Mouse (Mus musculus) embryonic stem cell, embryonic (primary cell): ENCODE measurements at regions not wholly inside any gene's neighbourhood (a gene's known extent, or its start where the extent isn't known, plus 50 kb on each side); places are given as distances from the start of the nearest gene placed in this dataset.

Experiments used
- CTCF ChIA-PET, 4 experiments: fragments of 300-600 bp in 2 of 4; fragments of 350-600 bp in 2 of 4; sonication (Branson Sonifier 250); formaldehyde crosslinking; loops; one replicate each; lab custom pipeline; 2022; ENCODE audit warnings: inconsistent platforms in 2 of 4; lab: Charles Lee
- POLR2A ChIA-PET, 4 experiments: fragments of 300-600 bp in 2 of 4; fragments of 350-600 bp in 2 of 4; sonication (Branson Sonifier 250); formaldehyde crosslinking; loops; one replicate each; lab custom pipeline; 2022; ENCODE audit warnings: antibody characterized with exemption in 4 of 4, inconsistent platforms in 1 of 4; lab: Charles Lee

DNA sequence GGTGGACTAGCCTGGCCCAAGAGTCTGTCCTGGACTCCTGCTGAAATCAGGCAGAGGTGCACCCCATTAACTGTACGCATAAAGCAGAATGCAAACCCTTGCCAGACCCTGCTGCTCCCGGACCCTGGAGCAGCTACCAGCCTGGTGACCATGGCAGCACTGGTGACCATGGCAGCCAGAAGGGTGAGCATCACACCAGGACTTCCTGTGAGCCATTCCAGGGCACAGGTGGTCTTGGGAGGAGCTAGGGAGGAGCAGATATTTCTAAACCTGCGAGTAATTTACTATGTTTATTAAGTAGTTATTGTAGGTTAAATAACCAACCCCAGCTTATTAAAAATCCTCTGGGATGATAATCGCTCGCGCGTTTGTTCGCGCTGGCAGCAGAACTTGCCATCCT, 113.8 kb downstream of the Plxna1 start:
- POLR2A ChIA-PET = no interaction called here
- CTCF ChIA-PET = no interaction called here

DNA sequence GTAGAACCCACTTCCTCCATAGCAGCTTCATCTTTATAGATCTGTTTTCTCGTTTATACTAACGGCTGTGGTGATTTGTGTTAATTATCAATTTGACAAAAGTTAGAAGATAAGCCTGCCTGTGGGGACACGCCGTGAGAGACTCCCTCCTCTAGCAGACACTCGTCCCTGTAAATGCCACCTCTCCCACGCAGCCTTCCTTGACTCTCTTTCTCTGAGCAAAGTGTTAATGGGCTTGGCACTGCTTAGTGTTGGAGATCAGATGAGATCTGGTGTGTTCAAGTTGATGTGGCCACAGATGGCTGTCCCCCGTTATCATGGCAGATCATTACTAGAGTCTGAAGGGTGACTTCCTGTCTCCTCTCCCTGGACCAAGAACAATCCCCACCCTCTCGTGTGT, 113.1 kb downstream of the Plxna1 start:
- ChIA-PET CTCF (no interaction called here), POLR2A (no interaction called here)

DNA sequence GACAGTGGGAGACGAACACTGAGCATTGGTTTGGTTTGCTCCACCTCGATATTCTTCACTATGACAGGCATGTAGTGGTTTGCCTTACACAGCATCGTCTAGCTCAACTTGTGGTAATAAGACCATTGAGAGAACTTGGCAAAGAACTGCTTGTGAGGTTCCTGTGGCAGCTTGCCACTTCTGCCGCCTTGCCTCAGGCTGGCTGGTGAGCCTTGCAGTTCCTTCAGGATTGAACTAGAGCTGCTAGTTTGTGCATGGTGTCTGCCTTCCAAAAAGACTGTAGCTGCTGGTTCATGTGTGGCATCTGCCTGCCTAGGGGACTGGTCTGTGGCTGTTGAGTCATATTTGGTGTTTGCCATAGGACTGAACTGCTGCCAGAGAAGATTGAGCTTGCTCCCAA, 110.8 kb downstream of the Plxna1 start:
- POLR2A ChIA-PET = no interaction called here
- CTCF ChIA-PET = no interaction called here

DNA sequence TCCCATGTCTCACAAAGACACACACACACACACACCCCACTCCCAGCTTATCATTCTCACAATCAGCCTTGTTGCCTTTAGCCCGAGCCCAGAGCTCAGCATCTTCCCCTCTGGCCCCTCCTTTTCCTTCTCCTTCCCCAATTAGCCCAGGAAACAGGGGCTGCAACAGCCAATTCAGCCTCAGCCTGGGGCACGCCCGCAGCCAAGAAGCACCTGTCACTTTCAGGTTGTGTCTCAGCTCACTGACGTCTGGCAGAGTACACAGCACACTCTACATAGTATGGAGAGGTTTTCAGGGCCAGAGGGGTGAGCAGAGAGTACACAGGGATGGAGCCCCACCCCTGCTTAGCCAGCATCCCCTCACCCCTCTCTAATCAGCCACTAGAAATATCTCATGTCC, 106.4 kb downstream of the Plxna1 start:
- ChIA-PET CTCF (no interaction called here), POLR2A (interaction anchor here in 2 of 4 experiments (0.6 to 1.1 kb wide), 2 partner anchors 89 to 106 kb away, joined by 3 read pairs; partner anchors contain the start of gene Plxna1 (in 1 of the 2))

DNA sequence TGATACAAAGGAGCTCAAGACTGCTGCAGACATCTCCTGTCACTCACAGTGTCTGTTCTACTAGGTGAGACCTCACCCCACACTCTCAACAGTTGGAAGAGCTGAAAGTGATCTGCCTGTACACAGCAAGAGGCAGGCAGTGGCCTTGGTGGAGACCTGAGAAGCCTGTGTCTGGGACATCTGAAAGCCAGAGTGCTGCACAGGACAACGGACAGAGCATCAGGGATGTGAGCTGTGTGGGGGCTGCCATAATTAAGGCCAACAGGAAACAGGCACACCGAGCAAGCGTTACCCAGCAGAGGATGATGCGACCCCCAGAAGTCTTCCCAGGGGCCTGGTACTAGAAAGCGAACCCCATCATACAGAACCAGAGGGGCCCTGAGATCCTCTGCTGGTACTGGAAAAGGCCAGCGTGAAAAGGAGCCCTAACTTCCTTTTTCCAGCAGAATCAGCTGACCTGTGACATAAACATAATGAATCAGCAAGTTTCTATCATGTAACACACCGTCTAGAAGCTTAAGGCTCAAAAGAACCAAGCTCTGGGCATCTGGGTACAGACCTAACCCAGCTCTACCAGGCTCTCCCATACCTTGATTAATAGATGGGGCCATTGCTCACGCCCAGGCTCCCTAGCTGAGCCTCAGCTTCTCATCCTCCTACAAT, 105.7 kb downstream of the Plxna1 start:
- POLR2A ChIA-PET = interaction anchor here in 1 of 4 experiments (0.6 kb wide), 1 partner anchor 105 kb away, joined by 3 read pairs; the partner anchor contains the start of gene Plxna1
- CTCF ChIA-PET = no interaction called here

DNA sequence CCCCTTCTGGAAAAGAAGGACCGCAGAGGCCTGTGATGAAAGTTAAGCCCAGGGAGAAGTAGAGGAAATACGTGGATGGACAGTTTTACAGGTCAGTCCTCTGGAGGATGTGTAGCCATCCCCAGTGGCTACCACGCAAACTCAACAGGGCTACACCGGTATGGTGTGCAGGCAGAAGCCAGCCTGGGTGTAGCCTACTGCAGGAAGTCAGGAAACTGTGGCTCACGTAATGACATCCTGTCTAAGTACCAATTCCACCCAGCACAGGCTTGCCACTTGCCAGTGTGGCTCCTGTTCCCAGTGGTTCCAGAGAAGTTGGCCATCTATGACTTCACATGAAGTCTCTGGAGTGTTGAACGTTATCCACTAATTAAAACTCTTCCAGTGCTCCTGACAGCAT, 105.0 kb downstream of the Plxna1 start:
- ChIA-PET POLR2A (no interaction called here), CTCF (no interaction called here)

DNA sequence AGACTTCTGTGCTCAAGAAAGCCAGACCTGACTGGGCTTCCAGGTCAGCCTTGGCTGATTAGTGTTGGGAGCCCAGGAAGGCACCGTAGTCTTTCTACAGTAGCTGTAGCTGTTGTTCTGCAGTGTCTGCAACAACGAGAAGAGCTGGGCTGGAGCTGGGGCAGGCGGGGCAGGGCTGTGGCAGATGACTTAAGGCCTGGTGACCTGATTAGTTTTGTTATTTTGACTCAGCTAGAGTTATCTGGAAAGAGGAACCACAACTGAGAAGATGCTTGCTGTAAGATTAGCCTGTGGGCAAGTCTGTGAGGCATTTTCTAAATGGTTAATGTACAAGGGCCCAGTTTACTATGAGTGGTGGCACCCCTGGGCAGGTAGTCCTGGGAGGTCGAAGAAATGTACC, 104.3 kb downstream of the Plxna1 start:
- CTCF ChIA-PET = no interaction called here
- POLR2A ChIA-PET = no interaction called here

DNA sequence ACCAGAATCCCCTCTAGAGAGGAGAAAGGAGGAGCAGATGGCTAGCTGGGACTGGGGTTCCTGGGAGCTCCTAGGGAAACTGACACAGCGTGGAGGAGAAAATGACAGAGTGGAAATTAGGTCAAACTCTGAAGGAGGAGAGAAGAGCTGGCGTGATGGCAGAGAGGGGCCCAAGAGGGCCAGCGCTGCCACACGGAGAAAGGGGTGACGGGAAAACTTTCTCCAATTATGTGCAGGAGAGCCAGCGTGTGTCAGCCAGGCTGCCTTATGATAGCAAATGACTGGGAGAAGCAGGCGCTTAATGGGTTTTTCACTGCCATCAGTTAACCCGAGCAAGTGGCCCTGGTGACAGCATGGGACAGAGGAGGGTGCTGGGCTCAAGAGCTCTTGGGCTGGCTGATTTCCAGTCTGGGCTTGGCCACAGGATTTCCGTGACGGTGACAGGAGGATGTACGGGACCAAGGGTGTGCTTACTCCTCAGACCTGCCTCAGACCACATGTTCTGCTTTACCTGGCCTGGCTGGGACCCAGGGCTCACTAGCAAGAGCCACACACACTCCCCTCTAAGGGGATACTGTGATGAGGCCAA, 102.9 kb downstream of the Plxna1 start:
- ChIA-PET CTCF (interaction anchor here in 1 of 4 experiments (0.6 kb wide), 1 partner anchor 26 kb away, joined by 3 read pairs; no protein-coding TSS in a partner anchor), POLR2A (interaction anchor here in 2 of 4 experiments (1.0 to 1.2 kb wide), 2 partner anchors 25 to 29 kb away, joined by 3 to 4 read pairs; no protein-coding TSS in a partner anchor)

DNA sequence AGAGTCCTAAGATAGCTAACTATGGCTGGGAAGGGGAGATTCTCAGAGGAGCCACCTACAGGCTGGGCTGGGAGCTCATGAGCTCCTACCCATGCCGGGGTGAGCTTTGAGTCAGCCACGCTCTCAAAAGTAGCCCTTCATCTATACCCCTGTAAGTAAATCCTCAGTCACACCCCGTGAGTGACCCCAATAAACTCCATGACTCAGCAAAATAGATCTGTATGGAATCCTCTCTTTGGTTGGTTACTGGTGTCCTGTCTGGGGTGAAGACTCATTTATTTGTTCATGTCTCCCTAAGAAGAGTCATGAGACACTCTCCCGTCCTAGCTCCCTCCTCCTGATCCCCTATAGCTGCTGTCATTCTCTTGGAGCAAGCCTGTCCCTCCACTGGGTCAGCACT, 99.5 kb downstream of the Plxna1 start:
- ChIA-PET POLR2A (interaction anchor here in 1 of 4 experiments (1.0 to 1.1 kb wide), 3 partner anchors 9 to 16 kb away, joined by 3 to 6 read pairs (median 3); no protein-coding TSS in a partner anchor), CTCF (interaction anchor here in 1 of 4 experiments (0.6 kb wide), 1 partner anchor 45 kb away, joined by 3 read pairs; no protein-coding TSS in a partner anchor)

DNA sequence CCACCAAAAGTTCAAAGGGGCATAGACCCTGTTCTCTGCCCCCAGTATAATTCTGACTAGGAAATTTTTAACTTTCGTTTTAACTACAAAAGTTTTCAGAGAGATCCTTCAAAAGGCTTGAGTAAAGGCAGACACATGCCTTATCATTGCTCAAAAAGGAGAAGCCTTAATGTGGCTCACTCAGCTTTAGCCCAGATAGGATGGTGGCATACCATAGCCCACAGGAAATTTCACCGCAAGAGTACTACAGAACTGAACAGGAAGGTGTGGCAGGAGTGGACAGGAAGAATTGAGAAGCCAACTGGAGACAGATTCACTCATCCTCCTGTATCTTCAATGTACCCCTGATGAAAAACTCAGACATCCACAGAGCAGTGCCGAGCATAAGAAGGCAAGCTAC, 97.1 kb downstream of the Plxna1 start:
- ChIA-PET POLR2A (no interaction called here), CTCF (no interaction called here)
